Comparison of ENCODE assay signal across 28 mouse cellular contexts in genomic region chr5:124847014-124847413, GRCm38 (mm10). TPM values are rescaled to one million over a fixed set of nuclear protein-coding genes. Genes with fewer than 3 reads are reported as not detected.
DNase-seq lines count a peak whose midpoint lies in the region; ATAC-seq and TF ChIP-seq lines count a peak whose summit lies in the region.
"Had no signal": no experiment of that assay in that cellular context is flagged by ENCODE, and none has a peak within 500 bp of the region (broad histone marks: within the 10 kb centered on the region; RNA-seq: fewer than 3 reads in every experiment).

No protein-coding gene starts in this region.

- no peak overlapping the region for H3K4me3 ChIP-seq in embryonic facial prominence, embryonic 12.5 days
- H3K4me3 ChIP-seq in myocyte = no peak overlapping the region
- H3K4me3 ChIP-seq in midbrain, embryonic 11.5 days (ENCODE audit: low read depth, low read length) = no peak overlapping the region
- H3K4me3 ChIP-seq: intestine, embryonic 15.5 days; limb, embryonic 10.5 days; limb, embryonic 15.5 days; liver, embryonic 13.5 days had no signal

- TF ChIP-seq POLR2A in myocyte (IDR thresholded peaks at IDR 0.05; ENCODE audit: insufficient read length, low read depth) = no peak

- H3K36me3 ChIP-seq in embryonic facial prominence, embryonic 12.5 days = no peaks in the 10 kb centered on the region
- H3K36me3 ChIP-seq in myocyte (ENCODE audit: control insufficient read depth, insufficient read depth) = no peaks in the 10 kb centered on the region
- H3K36me3 ChIP-seq in midbrain, embryonic 11.5 days (ENCODE audit: control insufficient read depth, insufficient read depth, low read length) = no peaks in the 10 kb centered on the region
- H3K36me3 ChIP-seq: intestine, embryonic 15.5 days; limb, embryonic 10.5 days; limb, embryonic 15.5 days; liver, embryonic 13.5 days had no signal

- H3K27ac ChIP-seq in embryonic facial prominence, embryonic 12.5 days = 0 out of 2 replicates have a peak overlapping the region, but pooled peaks have one; percentile 17
- no peak overlapping the region for H3K27ac ChIP-seq in midbrain, embryonic 11.5 days (ENCODE audit: low read depth, low read length)
- H3K27ac ChIP-seq: intestine, embryonic 15.5 days; kidney, postnatal 0 days; limb, embryonic 10.5 days; limb, embryonic 15.5 days; liver, embryonic 13.5 days; stomach, postnatal 0 days had no signal

- H3ac ChIP-seq in myocyte (ENCODE audit: control insufficient read depth, insufficient read length) = no peak overlapping the region

- H3K27me3 ChIP-seq in embryonic facial prominence, embryonic 12.5 days = no peaks in the 10 kb centered on the region
- H3K27me3 ChIP-seq in myocyte (ENCODE audit: control insufficient read depth, insufficient read depth, insufficient read length) = no peaks in the 10 kb centered on the region
- no peaks in the 10 kb centered on the region for H3K27me3 ChIP-seq in midbrain, embryonic 11.5 days (ENCODE audit: control insufficient read depth, insufficient read depth, low read length)
- H3K27me3 ChIP-seq: CH12.LX; intestine, embryonic 15.5 days; limb, embryonic 15.5 days had no signal

- H3K4me2 ChIP-seq in embryonic facial prominence, embryonic 12.5 days (replicated peaks) = no peak overlapping the region
- peak overlapping the region; percentile 62 for H3K4me2 ChIP-seq in myocyte (ENCODE audit: low read depth)
- no peak overlapping the region for H3K4me2 ChIP-seq in midbrain, embryonic 11.5 days
- H3K4me2 ChIP-seq: intestine, embryonic 15.5 days; limb, embryonic 15.5 days; liver, embryonic 13.5 days had no signal

- 23% methylated on average over 1 of the region's 1 CpGs for WGBS in embryonic facial prominence, embryonic 12.5 days
- 78% methylated on average over 1 of the region's 1 CpGs for WGBS in midbrain, embryonic 11.5 days

- H3K9ac ChIP-seq in embryonic facial prominence, embryonic 12.5 days = no peak overlapping the region
- no peak overlapping the region for H3K9ac ChIP-seq in midbrain, embryonic 11.5 days (ENCODE audit: low read length)
- H3K9ac ChIP-seq: intestine, embryonic 15.5 days; limb, embryonic 15.5 days; liver, embryonic 13.5 days had no signal

- H3K4me1 ChIP-seq in embryonic facial prominence, embryonic 12.5 days = peaks cover 18% of the 10 kb centered on the region
- no peaks in the 10 kb centered on the region for H3K4me1 ChIP-seq in midbrain, embryonic 11.5 days (ENCODE audit: control insufficient read depth, insufficient read depth, low read length)
- H3K4me1 ChIP-seq: intestine, embryonic 15.5 days; liver, embryonic 13.5 days had no signal

- peaks cover 4% of the 10 kb centered on the region for H3K79me2 ChIP-seq in myocyte (ENCODE audit: control insufficient read depth, insufficient read depth)

- no peak for ATAC-seq in embryonic facial prominence, embryonic 12.5 days (ENCODE audit: insufficient number of reproducible peaks, insufficient read depth, low FRiP score, low TSS enrichment)
- no peak for ATAC-seq in midbrain, embryonic 11.5 days (ENCODE audit: low FRiP score)
- ATAC-seq: forebrain, embryonic 16.5 days; hindbrain, embryonic 16.5 days; intestine, embryonic 15.5 days had no signal

- DNase-seq in 3T3-L1 (ENCODE audit: low read depth, low spot score) (peak; percentile 81), MN1 (ENCODE audit: low spot score) (peak; percentile 22)
- no peak for DNase-seq in midbrain, embryonic 11.5 days (ENCODE audit: low spot score, missing footprints)
- DNase-seq in layer of hippocampus, adult 9-10 months (ENCODE audit: low spot score) = no peak
- DNase-seq in kidney, adult 8-10 months = no peak
- DNase-seq: adrenal gland, postnatal 25 days; cerebellum, adult 18-20 months; cerebellum, postnatal 14 days; gastrocnemius, postnatal 10 days; heart, postnatal 14 days; kidney, adult 2 months; layer of hippocampus, adult 9-11 months; liver, embryonic 13.5 days; lung, adult 18-20 months; lung, postnatal 10 days; right cerebral cortex, adult 18-20 months; thymus, adult 18-20 months; thymus, postnatal 25 days had no signal

- H3K9me3 ChIP-seq in embryonic facial prominence, embryonic 12.5 days = no peaks in the 10 kb centered on the region
- H3K9me3 ChIP-seq in midbrain, embryonic 11.5 days (ENCODE audit: control insufficient read depth, low read length) = no peaks in the 10 kb centered on the region
- H3K9me3 ChIP-seq: intestine, embryonic 15.5 days; limb, embryonic 10.5 days; limb, embryonic 15.5 days; liver, embryonic 13.5 days had no signal

TF ChIP-seq in myocyte, 11 proteins besides CTCF, POLR2A, EP300 and RAD21:
- TF ChIP-seq SRF (IDR thresholded peaks at IDR 0.05; ENCODE audit: control insufficient read depth, insufficient read length, low read depth) (no peak), REST (IDR thresholded peaks at IDR 0.05; ENCODE audit: insufficient read depth, insufficient read length) (no peak), MYOD1 (IDR thresholded peaks at IDR 0.05; ENCODE audit: control insufficient read depth in 1 of 3, insufficient read length in 2 of 3, low read depth in 2 of 3) (no peak), POLR2AphosphoS2 (IDR thresholded peaks at IDR 0.05; ENCODE audit: insufficient read length, low read depth) (no peak), MAX (IDR thresholded peaks at IDR 0.05; ENCODE audit: low read depth) (no peak), MYOG (IDR thresholded peaks at IDR 0.05; ENCODE audit: control insufficient read depth in 1 of 3, insufficient read depth in 1 of 3, insufficient read length in 2 of 3, low read depth in 2 of 3) (no peak), TCF12 (IDR thresholded peaks at IDR 0.05; ENCODE audit: insufficient read depth, poor library complexity, severe bottlenecking) (no peak), TCF3 (IDR thresholded peaks at IDR 0.05; ENCODE audit: insufficient read length, low read depth) (no peak), USF1 (IDR thresholded peaks at IDR 0.05; ENCODE audit: low read depth) (no peak), E2F4 (IDR thresholded peaks at IDR 0.05; ENCODE audit: insufficient read depth) (no peak), CEBPB (IDR thresholded peaks at IDR 0.05; ENCODE audit: insufficient read depth, poor library complexity, severe bottlenecking) (no peak)

RNA-seq across cellular contexts. Expression of gene Ccdc92, which starts 15.2 kb away (rescaled TPM):
- polyA plus RNA-seq in embryonic facial prominence, embryonic 12.5 days (2016; fragmentation: Nextera tagmentation; extraction: Ambion mirVana) = 13.4 and 13.5 TPM in 2 replicates
- 6.2 TPM for polyA plus RNA-seq in myocyte (2012; fragmentation: generic; extraction: Trizol)
- polyA plus RNA-seq in midbrain, embryonic 11.5 days (2014; fragmentation: Nextera tagmentation; extraction: Ambion mirVana) = 11.9 and 13.9 TPM in 2 replicates

RNA-seq across cellular contexts. Expression of gene Zfp664, which starts 15.5 kb away (rescaled TPM):
- polyA plus RNA-seq in embryonic facial prominence, embryonic 12.5 days (2016; fragmentation: Nextera tagmentation; extraction: Ambion mirVana) = 116 and 118 TPM in 2 replicates
- 19.6 TPM for polyA plus RNA-seq in myocyte (2012; fragmentation: generic; extraction: Trizol)
- polyA plus RNA-seq in midbrain, embryonic 11.5 days (2014; fragmentation: Nextera tagmentation; extraction: Ambion mirVana) = 133 and 160 TPM in 2 replicates

Comparison
In these comparisons a context has a peak if more than half of its experiments do, and no peak if none do; other contexts are left out.
1. DNase-seq: peak in 3T3-L1 (single experiment) and MN1 (single experiment); none in midbrain, embryonic 11.5 days (single experiment), layer of hippocampus, adult 9-10 months (single experiment) and kidney, adult 8-10 months (0 of 2).